Mouse (Mus musculus) testis, postnatal 14 days (tissue): ENCODE measurements around the gene Clk1.
"Not testable (repeated sequence)": the region's sequence is repeated elsewhere in the genome, so short reads cannot be mapped to it uniquely, and the experiment has no call there.

Source experiments
- DNase-seq: peaks from one replicate; pipeline ENCODE4 v3.0.0; 2021; ENCODE audit warnings: low spot score

Clk1 gene

GRCm38 (mm10) chr1:58407321-58407720 lies 16.5 kb downstream of the Clk1 start:
- no peak for DNase-seq

GRCm38 (mm10) chr1:58403745-58404144 lies 20.1 kb downstream of the Clk1 start:
- DNase-seq, result no peak

- no peak for DNase-seq
Measured at GRCm38 (mm10) chr1:58401396-58401795, 22.5 kb downstream of the Clk1 start.

- no peak for DNase-seq
Measured at GRCm38 (mm10) chr1:58397731-58398130, 26.1 kb downstream of the Clk1 start.

- no peak for DNase-seq
Measured at GRCm38 (mm10) chr1:58396179-58396578, 27.7 kb downstream of the Clk1 start.

- no peak for DNase-seq
Measured at GRCm38 (mm10) chr1:58395341-58395740, 28.5 kb downstream of the Clk1 start.

- DNase-seq, result peak; percentile 72
Measured at GRCm38 (mm10) chr1:58393284-58394195, 30.3 kb downstream of the Clk1 start.

GRCm38 (mm10) chr1:58392652-58393283 lies 31.1 kb downstream of the Clk1 start, which contains the start of gene Bzw1:
Gene Bzw1, plus strand, starts transcription at chr1:58392898.
- peak; percentile 95 for DNase-seq

- DNase-seq, result no peak
Measured at GRCm38 (mm10) chr1:58392268-58392651, 31.6 kb downstream of the Clk1 start.

GRCm38 (mm10) chr1:58391421-58392267 lies 32.2 kb downstream of the Clk1 start:
- DNase-seq, result no peak

- DNase-seq, result no peak
Measured at GRCm38 (mm10) chr1:58382586-58383281, 41.1 kb downstream of the Clk1 start.

GRCm38 (mm10) chr1:58375574-58376147 lies 48.2 kb downstream of the Clk1 start:
- DNase-seq, result no peak

GRCm38 (mm10) chr1:58374266-58374665 lies 49.6 kb downstream of the Clk1 start:
- DNase-seq, result not testable (repeated sequence)

GRCm38 (mm10) chr1:58369716-58370115 lies 54.1 kb downstream of the Clk1 start:
- DNase-seq, result no peak

- no peak for DNase-seq
Measured at GRCm38 (mm10) chr1:58366737-58367471, 57.0 kb downstream of the Clk1 start.

- no peak for DNase-seq
Measured at GRCm38 (mm10) chr1:58365829-58366228, 58.0 kb downstream of the Clk1 start.

- DNase-seq, result no peak
Measured at GRCm38 (mm10) chr1:58364551-58364950, 59.3 kb downstream of the Clk1 start.

GRCm38 (mm10) chr1:58362296-58362695 lies 61.6 kb downstream of the Clk1 start:
- DNase-seq, result peak; percentile 21
